Mouse (Mus musculus) 3T3-L1 (cell line): ENCODE measurements at regions not wholly inside any gene's neighbourhood (a gene's known extent, or its start where the extent isn't known, plus 50 kb on each side); places are given as distances from the start of the nearest gene placed in this dataset.
"Not testable (repeated sequence)": the region's sequence is repeated elsewhere in the genome, so short reads cannot be mapped to it uniquely, and the experiment has no call there.

Experiments
- DNase-seq: peaks from one replicate; pipeline ENCODE4 v3.0.0-alpha.2; 2015; ENCODE audit warnings: low read depth, low spot score

GRCm38 (mm10) chr9:72166084-72166483 is 54.4 kb upstream of the Tcf12 start:
- no peak for DNase-seq

GRCm38 (mm10) chr9:72166611-72167010 is 54.9 kb upstream of the Tcf12 start:
- DNase-seq: no peak

- no peak for DNase-seq
Observed at GRCm38 (mm10) chr9:72169231-72169630, 57.6 kb upstream of the Tcf12 start.

GRCm38 (mm10) chr9:72169728-72170188 is 58.1 kb upstream of the Tcf12 start:
- DNase-seq: no peak

GRCm38 (mm10) chr9:72170235-72170634 is 58.6 kb upstream of the Tcf12 start:
- DNase-seq: no peak

GRCm38 (mm10) chr9:72172331-72172730 is 60.7 kb upstream of the Tcf12 start:
- DNase-seq: no peak

GRCm38 (mm10) chr9:72180972-72181371 is 69.3 kb upstream of the Tcf12 start:
- no peak for DNase-seq

GRCm38 (mm10) chr9:72183336-72183735 is 71.7 kb upstream of the Tcf12 start:
- no peak for DNase-seq

GRCm38 (mm10) chr9:72183925-72184324 is 72.3 kb upstream of the Tcf12 start:
- no peak for DNase-seq

GRCm38 (mm10) chr9:72189867-72190266 is 78.2 kb upstream of the Tcf12 start:
- DNase-seq: peak; percentile 74

- DNase-seq: no peak
Observed at GRCm38 (mm10) chr9:72190631-72191030, 79.0 kb upstream of the Tcf12 start.

GRCm38 (mm10) chr9:72191091-72191490 is 79.4 kb upstream of the Tcf12 start:
- no peak for DNase-seq

GRCm38 (mm10) chr9:72192051-72192952 is 80.6 kb upstream of the Tcf12 start:
- peak; percentile 81 for DNase-seq

- not testable (repeated sequence) for DNase-seq
Observed at GRCm38 (mm10) chr9:72192953-72193337, 81.3 kb upstream of the Tcf12 start.

- no peak for DNase-seq
Observed at GRCm38 (mm10) chr9:72195348-72195747, 79.3 kb upstream of the Zfp280d start.

GRCm38 (mm10) chr9:72196626-72197330 is 77.9 kb upstream of the Zfp280d start:
- peak; percentile 95 for DNase-seq

- peak; percentile 58 for DNase-seq
Observed at GRCm38 (mm10) chr9:72197331-72197732, 77.3 kb upstream of the Zfp280d start.

- DNase-seq: no peak
Observed at GRCm38 (mm10) chr9:72198976-72199375, 75.7 kb upstream of the Zfp280d start.

- DNase-seq: no peak
Observed at GRCm38 (mm10) chr9:72204357-72204905, 70.2 kb upstream of the Zfp280d start.

- no peak for DNase-seq
Observed at GRCm38 (mm10) chr9:72205815-72206214, 68.8 kb upstream of the Zfp280d start.

- DNase-seq: peak; percentile 49
Observed at GRCm38 (mm10) chr9:72206911-72207310, 67.7 kb upstream of the Zfp280d start.

- no peak for DNase-seq
Observed at GRCm38 (mm10) chr9:72208296-72208695, 66.4 kb upstream of the Zfp280d start.
